Mouse (Mus musculus) CD4-positive, CD25-positive, alpha-beta regulatory T cell, adult 9 weeks (primary cell): ENCODE data around the gene Usp38. TPM values are rescaled to one million over a fixed set of nuclear protein-coding genes. Genes with fewer than 3 reads are reported as not detected.

Source experiments
- polyA plus RNA-seq: library from polyadenylated mRNA; unstranded; fragments of 100-300 nt; shearing (Covaris generic); gene quantifications from one replicate; pipeline ENCODE4 v1.2.1, GENCODE M21; 2017

The Usp38 gene
- polyA plus RNA-seq: 33.1 TPM

GRCm38 (mm10) chr8:81014789-81015699 lies at the start of gene Usp38:
TSS of gene Usp38 (minus strand) at chr8:81014928.

Other genes starting within 250 kb of the Usp38 start
- gene Gab1, start 134.4 kb downstream of the Usp38 start, polyA plus RNA-seq: not detected